7 mouse cellular contexts compared by ENCODE assay signal in genomic region chr9:54604886-54605285, GRCm38 (mm10). TPM values are rescaled to one million over a fixed set of nuclear protein-coding genes. Genes with fewer than 3 reads are reported as not detected.
DNase-seq lines count a peak whose midpoint lies in the region; ATAC-seq and TF ChIP-seq lines count a peak whose summit lies in the region.

No protein-coding gene starts in this region.

- TF ChIP-seq EP300 in liver, embryonic 14.5 days (IDR thresholded peaks at IDR 0.05; ENCODE audit: low read depth): no peak

- no peak overlapping the region for H3K27ac ChIP-seq in midbrain, embryonic 10.5 days (replicated peaks)
- H3K27ac ChIP-seq in midbrain, embryonic 15.5 days: no peak overlapping the region
- H3K27ac ChIP-seq in liver, embryonic 14.5 days: no peak overlapping the region

- no peaks in the 10 kb centered on the region for H3K9me3 ChIP-seq in midbrain, embryonic 10.5 days (replicated peaks)
- no peaks in the 10 kb centered on the region for H3K9me3 ChIP-seq in midbrain, embryonic 15.5 days
- H3K9me3 ChIP-seq in liver, embryonic 14.5 days (ENCODE audit: control insufficient read depth, low read length): no peaks in the 10 kb centered on the region

- intact Hi-C loops in heart, postnatal 14 days (cut with DNase I): loop anchor here (5.0 to 10.0 kb wide), 2 partner anchors 43 to 170 kb away; partner anchors contain the start of gene Cib2

- peaks cover 53% of the 10 kb centered on the region for H3K36me3 ChIP-seq in midbrain, embryonic 10.5 days
- peaks cover 37% of the 10 kb centered on the region for H3K36me3 ChIP-seq in midbrain, embryonic 15.5 days (replicated peaks)
- H3K36me3 ChIP-seq in liver, embryonic 14.5 days (replicated peaks; ENCODE audit: control insufficient read depth, insufficient read depth, low read depth): peaks cover 8% of the 10 kb centered on the region

- TF ChIP-seq CTCF in liver, embryonic 14.5 days (IDR thresholded peaks at IDR 0.05; ENCODE audit: low read depth): peak; percentile 76

- ATAC-seq in midbrain, embryonic 15.5 days (replicated peaks): no peak
- ATAC-seq in liver, embryonic 14.5 days (ENCODE audit: insufficient read depth): no peak

- no peak overlapping the region for H3K4me3 ChIP-seq in midbrain, embryonic 10.5 days
- H3K4me3 ChIP-seq in midbrain, embryonic 15.5 days: no peak overlapping the region
- no peak overlapping the region for H3K4me3 ChIP-seq in liver, embryonic 14.5 days (ENCODE audit: insufficient read depth in 1 of 2, low read depth in 2 of 2, low read length in 2 of 2)

- peak; percentile 56 for DNase-seq in midbrain, embryonic 10.5 days (ENCODE audit: low spot score)
- peak; percentile 83 for DNase-seq in adipocyte (ENCODE audit: low spot score)
- DNase-seq in cerebellum, adult 9-11 months: peak; percentile 40
- DNase-seq in heart, postnatal 14 days: peak; percentile 61 to 72
- DNase-seq in liver, embryonic 14.5 days (ENCODE audit: low read depth in 3 of 3, low spot score in 3 of 3): no peak
- peak; percentile 22 for DNase-seq in spleen, adult 12 weeks (ENCODE audit: low spot score)

- no peak overlapping the region for H3K9ac ChIP-seq in midbrain, embryonic 15.5 days
- no peak overlapping the region for H3K9ac ChIP-seq in liver, embryonic 14.5 days (replicated peaks)

- peaks cover 12% of the 10 kb centered on the region for H3K4me1 ChIP-seq in midbrain, embryonic 10.5 days
- H3K4me1 ChIP-seq in midbrain, embryonic 15.5 days: no peaks in the 10 kb centered on the region
- no peaks in the 10 kb centered on the region for H3K4me1 ChIP-seq in liver, embryonic 14.5 days (replicated peaks; ENCODE audit: control insufficient read depth in 2 of 2, insufficient read depth in 2 of 2, low read length in 1 of 2)

- no peak overlapping the region for H3K4me2 ChIP-seq in midbrain, embryonic 15.5 days
- no peak overlapping the region for H3K4me2 ChIP-seq in liver, embryonic 14.5 days (ENCODE audit: low read depth)

- H3K27me3 ChIP-seq in midbrain, embryonic 10.5 days (ENCODE audit: low read depth, poor library complexity, severe bottlenecking): no peaks in the 10 kb centered on the region
- no peaks in the 10 kb centered on the region for H3K27me3 ChIP-seq in midbrain, embryonic 15.5 days (replicated peaks)
- H3K27me3 ChIP-seq in liver, embryonic 14.5 days (ENCODE audit: control insufficient read depth, insufficient read depth, low read length): no peaks in the 10 kb centered on the region

- 57% methylated on average over 4 of the region's 4 CpGs for WGBS in midbrain, embryonic 10.5 days
- WGBS in midbrain, embryonic 15.5 days: 57% methylated on average over 4 of the region's 4 CpGs
- WGBS in liver, embryonic 14.5 days (ENCODE audit: insufficient replicate concordance): 48% methylated on average over 4 of the region's 4 CpGs

RNA-seq across cellular contexts. Expression of gene Idh3a, which starts 18.8 kb away (rescaled TPM):
- 113 and 124 TPM in 2 replicates for polyA plus RNA-seq in midbrain, embryonic 10.5 days (2016; fragmentation: Nextera tagmentation; extraction: Ambion mirVana)
- 132 and 136 TPM in 2 replicates for polyA plus RNA-seq in midbrain, embryonic 15.5 days (2015; fragmentation: Nextera tagmentation; extraction: Ambion mirVana)
- 100 to 1,000 TPM; 581 to 585 TPM for total RNA-seq in heart, postnatal 14 days (2021)
- polyA plus RNA-seq in liver, embryonic 14.5 days (2012; rRNA removed): 30.5 and 40.0 TPM in 2 replicates
- polyA plus RNA-seq in liver, embryonic 14.5 days (2014; fragmentation: Nextera tagmentation; extraction: Ambion mirVana): 89.6 and 90.7 TPM in 2 replicates

RNA-seq across cellular contexts. Expression of gene Cib2, which starts 44.9 kb away (rescaled TPM):
- 9.9 and 12.7 TPM in 2 replicates for polyA plus RNA-seq in midbrain, embryonic 10.5 days (2016; fragmentation: Nextera tagmentation; extraction: Ambion mirVana)
- 43.2 and 44.6 TPM in 2 replicates for polyA plus RNA-seq in midbrain, embryonic 15.5 days (2015; fragmentation: Nextera tagmentation; extraction: Ambion mirVana)
- total RNA-seq in heart, postnatal 14 days (2021): 1 to 10 TPM in 1 of 2 experiments, under 1 TPM in 1; 0.71 to 3.4 TPM
- polyA plus RNA-seq in liver, embryonic 14.5 days (2012; rRNA removed): 0.84 and 0.86 TPM in 2 replicates
- polyA plus RNA-seq in liver, embryonic 14.5 days (2014; fragmentation: Nextera tagmentation; extraction: Ambion mirVana): 1.8 and 2.2 TPM in 2 replicates

RNA-seq across cellular contexts. Expression of gene Acsbg1, which starts 56.8 kb away (rescaled TPM):
- 7.4 and 12.9 TPM in 2 replicates for polyA plus RNA-seq in midbrain, embryonic 10.5 days (2016; fragmentation: Nextera tagmentation; extraction: Ambion mirVana)
- polyA plus RNA-seq in midbrain, embryonic 15.5 days (2015; fragmentation: Nextera tagmentation; extraction: Ambion mirVana): 17.9 and 22.6 TPM in 2 replicates
- total RNA-seq in heart, postnatal 14 days (2021): under 1 TPM; 0.14 to 0.27 TPM
- 0.04 and 0.09 TPM in 2 replicates for polyA plus RNA-seq in liver, embryonic 14.5 days (2012; rRNA removed)
- polyA plus RNA-seq in liver, embryonic 14.5 days (2014; fragmentation: Nextera tagmentation; extraction: Ambion mirVana): 0.13 TPM in 1 of 2 replicates, not detected in the other

Comparison
In these comparisons a context has a peak if more than half of its experiments do, and no peak if none do; other contexts are left out.
1. DNase-seq: peak in midbrain, embryonic 10.5 days (single experiment), adipocyte (single experiment), cerebellum, adult 9-11 months (single experiment), heart, postnatal 14 days (2 of 2) and spleen, adult 12 weeks (single experiment); none in liver, embryonic 14.5 days (0 of 3).